Mouse (Mus musculus): ENCODE measurements at regions not wholly inside any gene's neighbourhood (a gene's known extent, or its start where the extent isn't known, plus 50 kb on each side); places are given as distances from the start of the nearest gene placed in this dataset.
A peak's percentile ranks its signal among the peaks of the same experiment; 100 is the strongest.

GRCm38 (mm10) chr3:143713183-143713582 is 491.8 kb downstream of the Lmo4 start:
- DNase-seq (ENCODE audit: low spot score in 2 of 2): no peak

GRCm38 (mm10) chr3:143710805-143711469 is 494.1 kb downstream of the Lmo4 start:
- peak in 1 of 2 experiments; percentile 32 for DNase-seq (ENCODE audit: low spot score in 2 of 2)

- DNase-seq (ENCODE audit: low spot score in 2 of 2): no peak
These were observed 498.3 kb downstream of the Lmo4 start for GRCm38 (mm10) chr3:143706679-143707078.

GRCm38 (mm10) chr3:143694817-143695216 is 510.2 kb downstream of the Lmo4 start:
- DNase-seq (ENCODE audit: low spot score in 2 of 2): no peak

- no peak for DNase-seq (ENCODE audit: low spot score in 2 of 2)
These were observed 519.3 kb downstream of the Lmo4 start for GRCm38 (mm10) chr3:143685742-143686141.

- DNase-seq (ENCODE audit: low spot score in 2 of 2): no peak
These were observed 526.8 kb downstream of the Lmo4 start for GRCm38 (mm10) chr3:143678186-143678585.

GRCm38 (mm10) chr3:143674855-143675254 is 530.2 kb downstream of the Lmo4 start:
- no peak for DNase-seq (ENCODE audit: low spot score in 2 of 2)

- no peak for DNase-seq (ENCODE audit: low spot score in 2 of 2)
These were observed 530.6 kb downstream of the Lmo4 start for GRCm38 (mm10) chr3:143674446-143674845.

GRCm38 (mm10) chr3:143662041-143662685 is 542.9 kb downstream of the Lmo4 start:
- DNase-seq (ENCODE audit: low spot score in 2 of 2): no peak

- no peak for DNase-seq (ENCODE audit: low spot score in 2 of 2)
These were observed 545.5 kb downstream of the Lmo4 start for GRCm38 (mm10) chr3:143659421-143659978.

GRCm38 (mm10) chr3:143647237-143647636 is 557.8 kb downstream of the Lmo4 start:
- DNase-seq (ENCODE audit: low spot score in 2 of 2): no peak

GRCm38 (mm10) chr3:143646836-143647235 is 558.2 kb downstream of the Lmo4 start:
- DNase-seq (ENCODE audit: low spot score in 2 of 2): no peak

- DNase-seq (ENCODE audit: low spot score in 2 of 2): no peak
These were observed 572.0 kb downstream of the Lmo4 start for GRCm38 (mm10) chr3:143633036-143633435.

- no peak for DNase-seq (ENCODE audit: low spot score in 2 of 2)
These were observed 573.8 kb downstream of the Lmo4 start for GRCm38 (mm10) chr3:143631183-143631582.

GRCm38 (mm10) chr3:143624906-143625305 is 580.1 kb downstream of the Lmo4 start:
- no peak for DNase-seq (ENCODE audit: low spot score in 2 of 2)

GRCm38 (mm10) chr3:143622275-143622674 is 582.7 kb downstream of the Lmo4 start:
- DNase-seq (ENCODE audit: low spot score in 2 of 2): no peak

GRCm38 (mm10) chr3:143619125-143619524 is 585.9 kb downstream of the Lmo4 start:
- no peak for DNase-seq (ENCODE audit: low spot score in 2 of 2)

GRCm38 (mm10) chr3:143614895-143615294 is 590.1 kb downstream of the Lmo4 start:
- DNase-seq (ENCODE audit: low spot score in 2 of 2): no peak

GRCm38 (mm10) chr3:143614004-143614403 is 591.0 kb downstream of the Lmo4 start:
- DNase-seq (ENCODE audit: low spot score in 2 of 2): no peak

- DNase-seq (ENCODE audit: low spot score in 2 of 2): no peak
These were observed 595.3 kb downstream of the Lmo4 start for GRCm38 (mm10) chr3:143609673-143610072.

- no peak for DNase-seq (ENCODE audit: low spot score in 2 of 2)
These were observed 605.9 kb downstream of the Lmo4 start for GRCm38 (mm10) chr3:143599120-143599519.

GRCm38 (mm10) chr3:143596949-143597593 is 607.9 kb downstream of the Lmo4 start:
- DNase-seq (ENCODE audit: low spot score in 2 of 2): no peak

Data from right cerebral cortex, adult 2 months (tissue).